Mouse (Mus musculus): Measurements from ENCODE around the gene Lmod3. TPM values are rescaled to one million over a fixed set of nuclear protein-coding genes. Genes with fewer than 3 reads are reported as not detected.
"Not testable (repeated sequence)": the region's sequence is repeated elsewhere in the genome, so short reads cannot be mapped to it uniquely, and the experiment has no call there.

Lmod3 gene
- polyA plus RNA-seq, 1 experiment from 2014 or later, result not detected

DNA sequence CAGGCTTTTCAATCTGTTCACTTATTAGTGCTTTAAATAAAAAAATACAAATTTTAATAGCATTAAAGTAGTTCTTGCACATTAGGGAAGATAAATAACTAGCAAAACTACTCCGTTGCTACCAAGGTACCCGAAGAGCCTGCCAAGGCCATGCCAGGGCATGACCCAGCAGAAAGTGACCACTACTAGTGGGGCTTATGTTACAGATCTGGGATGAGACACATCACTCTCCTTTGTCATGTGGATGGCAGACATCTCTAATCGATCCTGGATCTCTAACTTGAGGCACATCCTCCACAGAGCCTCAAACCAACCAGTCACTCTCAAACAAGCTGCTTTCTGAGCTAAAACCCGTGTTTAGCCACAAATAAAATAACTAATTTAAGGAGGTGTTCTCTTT, 14.1 kb upstream of the Lmod3 start:
- no peak overlapping the region for H3K27ac ChIP-seq
- WGBS (ENCODE audit: missing documents), result 78% methylated on average over 4 of the region's 4 CpGs
- no peaks in the 10 kb centered on the region for H3K36me3 ChIP-seq (ENCODE audit: inconsistent target)
- no peak overlapping the region for H3K4me3 ChIP-seq (ENCODE audit: inconsistent target)
- H3K79me2 ChIP-seq (ENCODE audit: inconsistent target), result no peaks in the 10 kb centered on the region

DNA sequence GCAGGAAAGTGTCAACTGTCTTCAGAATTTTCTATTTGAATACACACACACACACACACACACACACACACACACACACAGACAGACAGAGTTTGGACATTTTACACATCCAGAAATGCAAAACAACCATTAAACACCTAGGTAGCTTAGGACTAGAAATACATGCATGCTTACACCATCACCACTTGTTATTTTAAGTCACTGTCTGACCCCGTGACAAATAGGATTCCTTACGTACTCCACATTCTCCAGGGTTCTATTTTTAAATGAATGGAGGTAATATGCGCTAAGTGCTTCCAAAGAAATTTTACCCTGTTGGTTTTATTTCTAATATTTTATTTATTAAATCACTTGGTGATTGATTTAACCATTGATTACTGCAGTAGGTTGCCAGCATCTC, 13.1 kb upstream of the Lmod3 start:
- no peak overlapping the region for H3K27ac ChIP-seq
- no peak overlapping the region for H3K4me3 ChIP-seq (ENCODE audit: inconsistent target)
- no peaks in the 10 kb centered on the region for H3K36me3 ChIP-seq (ENCODE audit: inconsistent target)
- 100% methylated on average over 3 of the region's 3 CpGs for WGBS (ENCODE audit: missing documents)
- H3K79me2 ChIP-seq (ENCODE audit: inconsistent target), result no peaks in the 10 kb centered on the region

GRCm38 (mm10) chr6:97265240-97265639, 12.7 kb upstream of the Lmod3 start:
- WGBS (ENCODE audit: missing documents), result 90% methylated on average over 6 of the region's 8 CpGs
- H3K27ac ChIP-seq, result no peak overlapping the region
- H3K79me2 ChIP-seq (ENCODE audit: inconsistent target), result no peaks in the 10 kb centered on the region

DNA sequence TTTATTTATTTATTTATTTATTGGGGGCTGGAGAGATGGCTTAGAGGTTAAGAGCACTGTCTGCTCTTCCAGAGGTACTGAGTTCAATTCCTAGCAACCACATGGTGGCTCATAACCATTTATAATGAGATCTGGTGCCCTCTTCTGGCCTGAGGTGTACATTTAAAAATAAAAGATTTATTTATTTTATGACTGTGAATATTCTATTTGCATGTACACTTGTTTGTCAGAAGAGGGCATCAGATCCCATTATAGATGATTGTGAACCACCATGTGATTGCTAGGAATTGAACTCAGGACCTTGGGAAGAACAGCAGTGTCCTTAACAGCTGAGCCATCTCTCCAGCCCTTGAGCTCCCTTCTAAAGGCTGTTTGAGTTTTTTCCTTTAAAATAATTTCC, 11.2 kb upstream of the Lmod3 start:
- H3K36me3 ChIP-seq (ENCODE audit: inconsistent target); H3K79me2 ChIP-seq (ENCODE audit: inconsistent target); H3K4me3 ChIP-seq (ENCODE audit: inconsistent target); H3K27ac ChIP-seq: not testable (repeated sequence)

More at GRCm38 (mm10) chr6:97265240-97265639, 12.7 kb upstream of the Lmod3 start:
- H3K4me3 ChIP-seq (ENCODE audit: inconsistent target), result no peak overlapping the region
- no peaks in the 10 kb centered on the region for H3K36me3 ChIP-seq (ENCODE audit: inconsistent target)

- no peaks in the 10 kb centered on the region for H3K36me3 ChIP-seq (ENCODE audit: inconsistent target)
- 64% methylated on average over 4 of the region's 4 CpGs for WGBS (ENCODE audit: missing documents)
These were observed 9.7 kb upstream of the Lmod3 start for GRCm38 (mm10) chr6:97262229-97262628.

DNA sequence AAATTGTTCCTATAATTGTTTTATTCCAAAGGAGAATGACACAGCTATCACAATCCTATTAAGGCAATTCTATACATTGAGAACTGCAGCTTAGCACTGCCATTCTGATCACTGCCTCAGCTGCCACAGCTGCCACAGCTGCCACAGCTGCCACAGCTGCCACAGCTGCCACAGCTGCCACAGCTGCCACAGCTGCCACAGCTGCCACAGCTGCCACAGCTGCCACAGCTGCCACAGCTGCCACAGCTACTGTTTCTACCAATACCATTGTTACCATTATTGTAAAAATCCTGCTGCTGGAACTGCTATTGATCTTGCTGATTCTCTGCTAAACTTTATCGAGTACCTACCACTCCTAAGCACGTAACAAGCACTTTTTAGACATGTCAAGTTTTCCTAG, 7.4 kb upstream of the Lmod3 start:
- H3K36me3 ChIP-seq (ENCODE audit: inconsistent target); H3K79me2 ChIP-seq (ENCODE audit: inconsistent target); H3K27ac ChIP-seq; H3K4me3 ChIP-seq (ENCODE audit: inconsistent target): not testable (repeated sequence)
- WGBS (ENCODE audit: missing documents), result 100% methylated on average over 2 of the region's 2 CpGs

More at GRCm38 (mm10) chr6:97262229-97262628, 9.7 kb upstream of the Lmod3 start:
- Histone ChIP-seq H3K79me2 (ENCODE audit: inconsistent target) (no peaks in the 10 kb centered on the region), H3K4me3 (ENCODE audit: inconsistent target) (no peak overlapping the region), H3K27ac (no peak overlapping the region)

DNA sequence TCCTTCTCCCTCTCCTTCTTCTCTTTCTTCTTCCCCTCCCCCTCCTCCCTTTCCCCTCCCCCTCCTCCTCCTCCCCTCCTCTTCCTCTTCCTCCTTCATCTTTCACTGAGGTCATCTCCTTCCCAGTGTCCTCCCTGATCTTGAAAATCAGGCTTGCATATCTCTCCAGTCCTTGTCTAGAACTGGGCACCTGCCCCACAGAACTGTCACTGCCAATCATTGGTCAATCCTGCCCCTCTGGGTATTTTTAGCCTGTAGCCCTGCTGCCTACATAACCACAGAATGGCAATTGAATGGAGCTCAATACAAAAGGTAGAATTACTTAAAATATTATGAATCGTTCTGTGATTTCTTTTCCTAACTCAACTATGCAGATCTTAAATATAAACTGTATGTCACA, 5.9 kb upstream of the Lmod3 start:
- no peak overlapping the region for H3K4me3 ChIP-seq (ENCODE audit: inconsistent target)
- 92% methylated on average over 1 of the region's 1 CpGs for WGBS (ENCODE audit: missing documents)
- H3K36me3 ChIP-seq (ENCODE audit: inconsistent target), result no peaks in the 10 kb centered on the region
- H3K27ac ChIP-seq, result no peak overlapping the region
- H3K79me2 ChIP-seq (ENCODE audit: inconsistent target), result no peaks in the 10 kb centered on the region

- WGBS (ENCODE audit: missing documents), result 26% methylated on average over 5 of the region's 5 CpGs
- Histone ChIP-seq H3K4me3 (ENCODE audit: inconsistent target) (no peak overlapping the region), H3K36me3 (ENCODE audit: inconsistent target) (no peaks in the 10 kb centered on the region)
These were observed 473 bp downstream of the Lmod3 start for GRCm38 (mm10) chr6:97252086-97252485.

GRCm38 (mm10) chr6:97250966-97251365, 1.6 kb downstream of the Lmod3 start:
- no peaks in the 10 kb centered on the region for H3K79me2 ChIP-seq (ENCODE audit: inconsistent target)
- H3K4me3 ChIP-seq (ENCODE audit: inconsistent target), result no peak overlapping the region
- WGBS (ENCODE audit: missing documents), result 38% methylated on average over 6 of the region's 6 CpGs
- H3K36me3 ChIP-seq (ENCODE audit: inconsistent target), result no peaks in the 10 kb centered on the region
- H3K27ac ChIP-seq, result no peak overlapping the region

More at GRCm38 (mm10) chr6:97252086-97252485, 473 bp downstream of the Lmod3 start:
- Histone ChIP-seq H3K79me2 (ENCODE audit: inconsistent target) (no peaks in the 10 kb centered on the region), H3K27ac (no peak overlapping the region)

GRCm38 (mm10) chr6:97245200-97245599, 7.4 kb downstream of the Lmod3 start:
- Histone ChIP-seq H3K4me3 (ENCODE audit: inconsistent target) (no peak overlapping the region), H3K36me3 (ENCODE audit: inconsistent target) (no peaks in the 10 kb centered on the region), H3K27ac (no peak overlapping the region), H3K79me2 (ENCODE audit: inconsistent target) (no peaks in the 10 kb centered on the region)

DNA sequence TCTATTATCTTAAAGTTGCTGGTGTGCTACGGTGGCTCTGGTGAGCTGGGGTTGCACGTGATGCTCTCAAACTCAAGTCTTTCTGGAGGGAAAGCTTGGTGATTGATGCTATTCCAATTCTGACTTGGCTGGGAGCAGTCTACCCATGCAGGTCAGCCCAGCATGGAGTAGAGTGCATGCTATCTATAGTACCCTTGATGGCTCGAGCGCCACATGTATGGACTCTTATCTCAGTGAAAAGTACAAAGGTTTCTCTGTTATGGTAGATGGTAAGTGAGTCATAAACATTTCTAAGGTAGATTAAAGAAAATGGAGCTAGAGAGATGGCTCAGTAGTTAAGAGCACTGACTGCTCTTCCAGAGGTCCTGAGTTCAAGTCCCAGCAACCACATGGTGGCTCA, 10.0 kb downstream of the Lmod3 start:
- WGBS (ENCODE audit: missing documents), result 96% methylated on average over 4 of the region's 4 CpGs
- Histone ChIP-seq H3K79me2 (ENCODE audit: inconsistent target) (no peaks in the 10 kb centered on the region), H3K4me3 (ENCODE audit: inconsistent target) (no peak overlapping the region), H3K27ac (no peak overlapping the region), H3K36me3 (ENCODE audit: inconsistent target) (no peaks in the 10 kb centered on the region)

DNA sequence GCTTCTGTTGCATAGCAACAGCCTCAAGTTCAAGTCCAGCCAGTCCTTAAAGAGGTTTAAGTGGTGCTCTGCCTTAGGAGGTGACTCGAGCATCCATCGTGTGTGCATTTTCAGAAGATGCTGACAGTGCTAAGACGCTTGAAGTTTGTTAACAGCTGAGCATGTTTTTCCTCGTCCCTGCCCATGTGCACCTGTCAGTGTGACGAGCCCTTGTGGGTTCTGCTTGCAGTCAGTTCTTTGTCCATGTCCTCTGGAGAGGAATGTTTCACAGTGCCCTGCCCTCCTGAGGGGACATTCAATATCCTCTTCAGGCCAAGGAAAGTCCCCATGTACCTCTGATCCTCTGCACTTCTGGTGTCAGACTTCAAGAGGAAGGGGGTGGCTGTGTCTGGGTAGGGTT, 12.5 kb downstream of the Lmod3 start:
- WGBS (ENCODE audit: missing documents), result 100% methylated on average over 5 of the region's 5 CpGs
- Histone ChIP-seq H3K27ac (no peak overlapping the region), H3K79me2 (ENCODE audit: inconsistent target) (no peaks in the 10 kb centered on the region), H3K36me3 (ENCODE audit: inconsistent target) (no peaks in the 10 kb centered on the region), H3K4me3 (ENCODE audit: inconsistent target) (no peak overlapping the region)

GRCm38 (mm10) chr6:97239360-97239759, 13.2 kb downstream of the Lmod3 start:
- no peaks in the 10 kb centered on the region for H3K79me2 ChIP-seq (ENCODE audit: inconsistent target)
- 91% methylated on average over 6 of the region's 6 CpGs for WGBS (ENCODE audit: missing documents)
- no peaks in the 10 kb centered on the region for H3K36me3 ChIP-seq (ENCODE audit: inconsistent target)
- no peak overlapping the region for H3K27ac ChIP-seq
- H3K4me3 ChIP-seq (ENCODE audit: inconsistent target), result no peak overlapping the region

DNA sequence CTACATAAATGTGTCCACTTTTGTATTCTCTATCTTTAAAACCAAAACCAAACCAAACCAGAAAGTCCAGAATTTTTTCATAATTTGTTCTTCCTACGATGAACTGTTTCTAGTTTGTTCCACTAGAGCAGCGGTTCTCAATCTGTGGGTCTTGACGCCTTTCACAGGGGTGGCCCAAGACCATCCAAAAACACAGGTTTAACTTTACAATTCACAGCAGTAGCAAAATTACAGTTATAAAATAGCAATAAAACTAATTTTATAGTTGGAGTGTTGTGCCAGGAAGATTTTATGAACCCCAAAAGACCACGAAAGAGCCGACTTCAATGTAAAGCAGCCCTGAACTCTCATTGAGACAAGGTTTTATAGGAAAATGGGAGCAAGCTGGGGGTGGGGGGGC, 16.5 kb downstream of the Lmod3 start:
- Histone ChIP-seq H3K4me3 (ENCODE audit: inconsistent target) (no peak overlapping the region), H3K27ac (no peak overlapping the region), H3K36me3 (ENCODE audit: inconsistent target) (peaks cover 23% of the 10 kb centered on the region), H3K79me2 (ENCODE audit: inconsistent target) (no peaks in the 10 kb centered on the region)
- WGBS (ENCODE audit: missing documents), result 94% methylated on average over 5 of the region's 5 CpGs

- no peak overlapping the region for H3K27ac ChIP-seq
- H3K36me3 ChIP-seq (ENCODE audit: inconsistent target), result peaks cover 33% of the 10 kb centered on the region
- H3K4me3 ChIP-seq (ENCODE audit: inconsistent target), result no peak overlapping the region
- H3K79me2 ChIP-seq (ENCODE audit: inconsistent target), result no peaks in the 10 kb centered on the region; the same call in 1 of the 2 replicates
- 51% methylated on average over 7 of the region's 7 CpGs for WGBS (ENCODE audit: missing documents)
These were observed 17.5 kb downstream of the Lmod3 start for GRCm38 (mm10) chr6:97234911-97235668.

Data from macrophage (primary cell).